Mouse (Mus musculus): ENCODE data around the gene Tmem117.

DNA sequence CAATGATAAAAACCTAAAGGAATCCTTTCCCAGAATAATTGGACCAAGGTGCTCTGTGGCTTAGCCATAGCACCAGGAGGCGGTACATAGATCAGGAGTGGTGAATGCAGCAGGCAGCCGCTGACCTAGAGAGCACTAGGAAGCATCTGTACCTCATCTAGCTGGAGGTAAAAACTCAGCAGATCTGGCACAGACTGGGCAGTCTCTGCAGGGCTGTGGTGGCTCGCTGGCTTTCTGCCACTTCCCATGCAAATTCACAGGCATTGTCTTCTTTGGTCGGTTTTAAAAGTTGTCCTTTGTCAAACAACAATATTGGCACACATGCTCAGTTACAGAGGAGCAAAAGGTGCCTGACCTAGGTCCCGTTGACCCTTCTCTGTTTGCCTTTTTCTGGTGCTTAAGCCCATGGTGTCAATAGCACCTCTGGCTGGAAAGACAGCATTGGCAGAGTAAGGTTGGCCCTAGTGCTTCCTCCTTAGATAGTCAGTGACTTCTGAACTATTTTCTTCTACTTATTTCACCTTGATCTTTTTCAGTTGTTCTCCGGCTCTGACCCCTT, 420.2 kb downstream of the Tmem117 start:
- no peak for TF ChIP-seq CTCF (IDR thresholded peaks at IDR 0.05; ENCODE audit: extremely low read depth, insufficient read depth, low read length)
- TF ChIP-seq POLR2A (IDR thresholded peaks at IDR 0.05; ENCODE audit: extremely low read depth, insufficient read depth, low read length): no peak

Measured in cortical plate, adult 2 months (tissue).